Mouse (Mus musculus) R1 (cell line): ENCODE results near the gene Znrf4.
A peak's percentile ranks its signal among the peaks of the same experiment; 100 is the strongest.
"Not testable (repeated sequence)": the region's sequence is repeated elsewhere in the genome, so short reads cannot be mapped to it uniquely, and the experiment has no call there.

Source experiments
- DNase-seq: peaks from one replicate; pipeline ENCODE4 v3.0.0-alpha.2; 2018; ENCODE audit warnings: low read depth, low spot score

The Znrf4 gene

DNA sequence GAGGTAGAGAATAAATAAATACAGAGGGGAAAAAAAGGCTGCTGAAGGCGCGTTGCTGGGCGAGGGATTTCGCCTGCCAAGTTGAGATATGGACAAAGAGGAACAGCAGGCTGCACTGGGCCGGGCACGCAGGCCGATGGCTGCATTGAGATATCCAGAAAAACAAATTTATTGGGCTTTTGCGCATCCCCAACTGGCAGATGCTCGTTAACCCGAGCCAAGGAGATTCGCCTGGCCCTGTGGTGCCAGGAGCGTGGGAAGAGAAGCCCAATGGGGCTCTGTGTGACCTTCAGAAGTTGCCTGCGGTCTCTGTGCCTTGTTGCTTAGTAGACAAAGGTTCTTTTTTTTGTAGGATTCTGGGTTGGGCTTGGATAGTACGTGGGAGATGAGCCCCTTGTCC, 24.0 kb upstream of the Znrf4 start:
- no peak for DNase-seq

DNA sequence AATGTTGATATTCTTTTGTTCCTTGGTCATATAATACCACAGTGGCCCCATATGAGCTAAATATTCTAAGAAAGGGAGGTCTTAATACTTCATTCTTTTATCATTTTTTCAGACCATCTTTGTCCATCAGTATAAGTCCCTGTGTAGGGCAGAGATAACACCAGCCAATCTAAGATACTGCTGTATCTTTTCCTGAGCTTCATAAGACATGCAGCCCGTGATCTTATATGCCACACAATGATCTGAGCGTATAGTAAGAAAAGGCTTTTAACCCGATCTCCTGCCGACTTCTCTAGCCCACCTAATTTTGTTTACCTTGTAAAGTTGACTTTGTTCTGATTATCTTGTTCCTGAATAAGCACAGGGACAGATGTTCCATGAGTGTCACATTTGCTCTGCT, 12.7 kb upstream of the Znrf4 start:
- no peak for DNase-seq

DNA sequence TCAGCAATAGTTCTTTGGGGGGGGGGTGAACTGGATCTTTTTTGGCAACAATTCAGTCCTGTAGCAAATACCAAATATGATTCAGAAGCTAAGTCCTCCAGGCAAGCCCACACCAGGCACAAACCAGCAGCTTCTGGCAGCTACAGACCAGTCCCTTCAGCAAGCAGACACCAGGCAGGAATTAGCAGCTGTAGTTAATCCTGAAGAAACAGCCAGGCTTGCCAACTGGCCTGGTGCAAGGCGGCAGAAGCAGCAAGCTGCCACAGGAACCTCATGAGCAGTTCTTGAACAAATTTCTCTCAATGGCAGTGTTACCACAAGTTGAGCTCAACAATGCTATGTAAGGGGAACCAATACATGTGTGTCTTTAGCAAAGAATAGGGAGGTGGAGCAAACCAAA, 10.5 kb upstream of the Znrf4 start:
- DNase-seq, result no peak

DNA sequence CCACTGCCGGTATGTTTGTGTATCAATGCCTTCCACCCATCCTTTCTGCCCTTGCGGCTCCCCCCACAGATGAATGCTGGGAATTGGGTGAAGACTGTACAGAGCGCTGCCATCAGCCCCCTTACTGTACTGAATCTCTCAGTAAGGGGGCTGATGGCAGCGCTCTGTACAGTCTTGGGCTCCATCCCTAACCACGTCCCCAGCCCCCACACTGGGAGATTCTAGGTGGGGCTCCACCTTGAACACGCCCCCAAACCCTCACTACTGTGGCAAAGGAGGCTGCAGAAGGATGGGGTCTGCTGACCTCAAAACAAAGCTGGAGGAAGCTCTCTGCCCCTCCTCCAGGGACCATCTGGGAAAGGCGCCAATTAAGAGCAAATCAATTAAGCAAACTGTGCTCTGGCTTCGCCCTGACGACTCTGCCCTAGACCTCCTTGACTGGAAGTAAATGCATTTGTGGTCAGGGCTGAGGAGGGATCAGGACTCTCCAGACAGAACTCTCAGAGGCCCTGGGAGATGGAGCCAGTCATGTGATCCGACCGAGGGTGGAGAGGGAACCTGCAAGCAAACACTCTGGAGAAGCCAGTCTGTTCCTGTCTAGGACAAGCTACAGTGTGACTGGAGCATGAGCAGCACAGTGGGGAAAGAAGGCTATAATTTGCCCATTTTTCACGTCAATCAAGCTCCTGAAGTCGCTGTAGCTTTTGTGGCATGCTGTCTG, 3.6 kb upstream of the Znrf4 start:
- DNase-seq, result no peak

DNA sequence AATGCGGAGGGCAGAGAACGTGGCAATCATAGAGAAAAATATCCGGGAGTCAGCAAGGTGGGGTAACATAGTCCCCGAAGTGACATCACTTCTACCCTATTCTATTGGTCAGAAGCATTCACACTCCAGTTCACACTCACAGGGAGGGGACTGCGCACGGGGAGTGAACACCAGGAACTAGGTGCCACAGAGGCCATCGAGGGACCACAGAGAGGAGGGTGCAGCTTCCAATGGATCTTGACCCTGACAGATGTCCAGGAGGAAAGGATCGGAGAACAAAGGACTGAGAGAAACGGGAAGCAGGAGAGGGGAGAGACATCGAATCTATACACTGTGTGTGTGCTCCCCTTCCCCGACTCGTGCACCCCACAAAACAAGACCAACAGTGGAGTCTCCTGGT, 2.7 kb upstream of the Znrf4 start:
- no peak for DNase-seq

DNA sequence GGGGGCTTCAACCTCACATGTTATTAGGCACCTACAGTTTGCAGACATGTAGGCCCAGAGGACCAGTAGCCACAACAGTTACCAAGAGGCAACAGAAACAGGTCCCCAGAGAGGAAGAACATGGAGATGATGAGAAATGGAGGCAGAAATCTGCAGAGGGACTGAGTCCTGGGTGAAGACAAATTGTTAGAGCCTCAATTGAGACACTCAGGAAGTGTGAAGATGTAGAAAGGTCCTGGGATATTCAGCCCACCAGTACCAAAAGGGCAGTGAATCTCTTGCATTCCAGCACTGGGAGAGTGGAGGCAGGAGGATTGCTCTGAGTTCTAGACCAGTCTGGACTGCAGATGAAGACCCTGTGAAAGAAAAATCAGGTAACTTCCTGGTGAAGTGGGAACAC, 2.1 kb upstream of the Znrf4 start:
- no peak for DNase-seq

DNA sequence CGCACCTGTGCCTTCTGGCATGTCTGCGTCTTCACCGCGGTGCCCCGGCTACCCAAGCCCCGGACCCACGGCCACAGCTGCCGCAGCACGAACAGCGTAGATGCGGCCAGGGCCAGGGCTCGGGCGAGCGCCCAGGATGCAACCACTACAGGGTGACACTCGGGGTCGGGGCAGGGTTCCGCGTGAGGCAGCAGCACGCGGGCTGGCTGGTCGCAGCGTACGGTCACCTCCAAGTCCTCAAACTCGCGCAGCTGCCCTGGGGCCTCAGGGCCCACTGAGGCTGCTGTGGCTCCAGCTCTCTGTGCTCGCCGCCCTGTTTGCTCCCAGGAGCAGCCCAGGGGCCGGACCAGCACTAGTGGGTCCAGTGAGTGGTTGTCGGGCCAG, 532 bp downstream of the Znrf4 start:
- no peak for DNase-seq

DNA sequence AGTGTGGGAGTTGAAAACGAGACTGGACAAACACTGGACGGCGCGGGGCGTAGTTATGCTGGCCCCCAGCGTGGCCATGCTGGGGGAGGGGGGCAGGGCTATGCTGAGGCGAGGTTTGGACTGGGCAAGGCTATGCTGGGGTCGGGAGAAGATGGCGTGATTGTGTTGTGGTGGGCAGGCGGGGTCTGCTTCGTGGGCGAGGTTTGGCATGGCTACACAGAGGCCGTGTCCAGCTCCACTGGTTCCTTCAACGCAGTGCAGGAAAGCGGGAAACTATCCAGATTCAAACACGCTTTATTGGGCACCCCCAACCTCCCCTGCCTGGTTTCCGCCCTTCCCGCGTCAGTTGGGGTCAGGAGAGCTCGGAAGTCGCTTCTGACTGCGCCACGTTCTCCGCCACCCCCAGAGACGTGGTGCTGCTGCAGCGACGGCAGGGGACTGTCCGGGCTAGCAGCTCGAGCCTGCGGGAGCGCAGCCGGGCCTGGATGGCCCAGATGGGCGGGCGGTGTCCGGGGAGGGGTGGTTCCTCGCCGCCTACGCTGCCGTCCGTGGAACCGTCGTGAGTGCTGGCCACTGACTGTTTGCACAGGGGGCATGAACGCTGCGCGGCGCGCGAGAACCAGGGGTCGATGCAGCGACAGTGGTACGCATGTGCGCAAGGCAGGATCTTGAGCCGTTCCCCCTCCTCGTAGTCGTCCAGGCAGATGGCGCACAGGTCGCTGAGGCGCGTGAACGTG, 1.1 kb downstream of the Znrf4 start:
- DNase-seq, result peak; percentile 62

DNA sequence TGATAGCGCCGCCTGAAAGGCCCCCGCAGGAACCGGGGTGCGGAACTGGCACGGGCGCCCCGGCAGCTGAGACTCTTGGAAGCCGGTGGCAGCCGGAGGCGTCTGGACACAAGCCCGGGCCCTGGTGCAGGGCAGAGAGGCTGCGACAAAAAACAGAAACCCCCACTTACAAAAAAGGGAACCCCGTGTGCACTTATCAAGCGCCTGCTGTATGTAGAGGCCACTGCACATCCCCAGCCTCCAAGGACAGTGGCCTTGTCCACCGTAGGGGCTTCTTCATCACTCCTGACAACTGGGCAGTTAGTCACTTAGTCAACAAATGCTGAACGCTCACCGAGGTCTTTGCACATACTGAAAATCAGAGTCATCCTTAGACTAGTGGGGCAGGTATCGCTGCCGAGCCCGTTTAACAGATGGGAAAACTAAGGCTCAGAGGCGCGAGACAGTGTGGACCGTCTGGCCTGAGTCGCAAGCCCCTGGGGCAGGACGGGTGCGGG, 1.7 kb downstream of the Znrf4 start:
- DNase-seq, result peak; percentile 27

DNA sequence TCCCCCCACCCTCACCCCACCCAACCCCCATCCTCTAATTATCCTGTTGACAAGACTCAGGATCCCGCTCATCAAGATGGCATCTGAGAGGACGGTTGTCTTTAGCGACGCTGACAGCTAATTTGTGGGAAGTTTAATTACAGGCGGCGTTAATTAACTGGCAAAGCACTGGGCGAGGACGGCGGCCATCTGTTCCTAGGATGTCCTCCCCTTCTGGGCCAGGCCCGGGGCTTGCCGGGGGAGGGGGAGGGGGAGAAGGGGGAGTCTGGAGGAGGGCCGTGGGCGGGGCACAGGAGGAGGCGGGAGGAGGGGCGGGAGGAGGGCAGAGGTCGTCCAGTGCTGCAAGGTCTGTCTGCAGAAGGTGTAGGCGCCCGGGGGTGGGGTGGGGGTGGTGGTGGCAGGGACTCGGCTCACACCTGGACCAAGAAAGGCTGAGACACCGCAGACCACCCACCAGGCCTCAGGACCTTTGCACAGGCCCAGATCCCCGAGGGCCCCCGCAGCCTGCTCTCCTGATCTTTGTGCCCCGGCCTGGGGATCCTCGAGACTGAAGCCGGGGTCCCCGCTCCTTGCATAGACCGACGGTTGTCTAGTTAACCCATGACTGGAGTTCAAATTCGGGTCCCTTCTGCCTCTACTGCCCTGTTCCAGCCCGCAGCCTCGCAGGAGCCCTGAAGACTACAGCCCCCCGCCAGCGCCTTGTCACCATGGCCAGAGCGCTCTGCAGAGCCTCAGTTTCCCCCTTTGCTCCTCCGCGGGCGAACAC, 2.3 kb downstream of the Znrf4 start:
- DNase-seq, result peak; percentile 65

DNA sequence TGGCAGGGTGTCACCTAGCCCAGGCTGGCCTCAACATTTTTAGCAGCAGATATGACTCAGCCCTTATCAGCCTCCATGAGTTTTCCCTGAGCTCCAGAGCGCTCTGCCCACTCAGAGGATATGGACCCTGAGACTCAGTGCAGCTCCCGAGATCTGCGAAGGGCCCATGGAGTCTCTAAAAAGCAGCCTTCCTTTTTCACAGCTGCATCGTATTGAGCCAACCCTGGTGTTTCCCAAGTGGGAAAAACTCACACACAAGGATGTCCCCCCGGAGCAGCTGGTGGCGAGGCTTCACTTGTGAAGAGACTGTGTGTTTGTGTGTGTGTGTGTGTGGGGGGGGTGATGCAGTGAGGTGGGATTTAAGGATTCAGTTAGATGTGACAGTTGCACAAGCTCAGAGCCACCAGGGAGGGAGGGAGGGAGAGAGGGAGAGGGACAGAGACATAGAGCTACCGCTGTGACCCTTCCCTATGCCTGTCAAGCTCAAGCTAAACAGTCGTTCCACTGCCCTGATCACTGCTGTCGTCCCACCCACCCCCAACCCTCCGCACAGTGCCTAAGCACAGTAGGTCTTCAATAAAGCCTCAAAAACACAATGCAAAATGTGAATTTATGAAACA, 3.1 kb downstream of the Znrf4 start:
- DNase-seq, result no peak

DNA sequence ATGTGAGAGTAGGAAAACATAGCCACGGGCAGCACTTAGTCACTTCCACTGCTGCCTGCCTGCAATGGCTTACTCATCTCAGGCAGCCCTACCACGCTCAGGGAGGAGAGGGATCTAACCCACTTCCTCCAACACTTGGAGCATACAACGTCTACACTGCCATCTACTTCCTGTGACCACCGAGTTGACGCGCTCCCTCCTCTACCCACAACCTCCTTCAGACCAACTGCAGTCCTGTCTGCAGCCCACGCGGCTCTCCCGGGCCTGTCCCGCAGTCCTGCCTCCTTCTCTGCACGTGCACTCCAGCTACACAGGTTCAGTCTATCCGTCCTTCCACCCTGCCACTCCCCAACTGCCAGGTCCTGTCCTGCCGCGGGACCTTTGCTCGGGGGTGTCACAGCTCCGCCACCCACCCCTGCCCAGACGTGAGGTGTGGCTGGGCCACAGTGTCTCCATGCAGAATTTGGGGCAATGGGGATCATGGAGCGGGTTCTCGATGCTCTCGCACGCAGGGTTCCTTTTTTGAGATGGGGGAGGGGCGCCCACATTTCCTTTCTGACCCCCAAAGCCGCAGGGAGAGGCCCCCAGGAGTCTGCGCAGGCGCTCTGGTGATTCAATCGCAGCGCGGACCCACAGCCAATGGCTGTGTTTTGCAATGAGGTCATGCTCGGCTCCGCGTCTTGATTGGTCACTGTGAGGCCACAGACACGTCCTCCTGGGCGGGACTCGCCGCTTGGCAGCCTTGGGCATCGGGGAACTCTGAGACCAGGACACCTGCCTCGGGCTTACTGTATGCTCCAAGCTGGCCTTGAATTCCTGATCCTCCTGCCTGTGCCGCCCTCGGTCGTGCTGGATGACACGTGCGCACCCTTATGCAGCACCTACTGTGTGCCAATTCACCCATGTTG, 4.8 kb downstream of the Znrf4 start:
- peak; percentile 96 for DNase-seq

DNA sequence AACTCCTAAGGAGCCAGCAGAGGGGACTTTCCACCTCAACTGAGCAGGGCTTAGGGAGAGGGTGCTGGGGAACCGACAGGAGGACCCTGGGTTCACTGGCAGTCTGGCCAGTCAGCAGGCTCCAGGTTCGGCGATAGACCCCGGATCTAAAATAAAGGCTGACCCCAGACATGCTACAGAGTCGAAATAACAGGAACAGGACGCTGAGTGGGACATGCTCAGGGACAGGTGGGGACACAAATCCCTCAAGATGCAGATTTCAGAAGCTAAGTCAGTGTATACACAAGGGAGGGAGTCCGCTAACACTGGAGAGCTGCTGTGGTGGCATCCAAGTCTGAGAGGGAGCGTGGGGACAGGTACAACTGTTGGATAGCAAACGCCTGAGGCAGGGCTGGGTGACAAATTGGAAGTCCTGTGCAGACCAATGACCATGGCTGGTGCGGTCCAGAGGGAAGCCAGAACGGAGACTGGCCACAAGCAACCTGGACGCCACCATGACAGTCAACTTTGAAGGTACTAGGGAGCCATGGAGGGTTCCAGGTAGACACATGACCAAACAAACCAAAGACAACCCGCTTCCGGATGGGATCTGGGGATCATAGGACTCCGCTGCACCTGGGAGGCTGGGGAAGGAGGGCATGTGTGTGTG, 5.7 kb downstream of the Znrf4 start:
- DNase-seq, result no peak

DNA sequence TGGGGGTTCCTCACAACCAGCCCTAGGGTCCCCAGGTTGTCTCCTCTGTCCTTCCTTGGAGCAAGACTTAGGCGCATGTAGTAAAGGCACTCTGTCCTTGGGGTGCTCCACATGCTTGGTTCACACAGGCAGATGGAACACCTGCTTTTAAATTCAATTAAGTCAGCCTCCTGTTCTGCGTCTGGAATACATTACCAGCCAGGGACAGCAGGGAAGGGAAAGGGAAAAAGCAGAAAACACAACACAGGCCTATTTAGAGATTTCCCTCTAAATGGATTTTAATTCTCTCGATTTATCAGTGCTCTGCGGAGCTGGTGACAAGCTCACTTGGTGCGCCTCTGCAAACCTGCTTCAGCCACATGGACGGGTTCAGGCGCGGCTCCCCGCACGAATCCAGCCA, 6.8 kb downstream of the Znrf4 start:
- DNase-seq, result no peak

DNA sequence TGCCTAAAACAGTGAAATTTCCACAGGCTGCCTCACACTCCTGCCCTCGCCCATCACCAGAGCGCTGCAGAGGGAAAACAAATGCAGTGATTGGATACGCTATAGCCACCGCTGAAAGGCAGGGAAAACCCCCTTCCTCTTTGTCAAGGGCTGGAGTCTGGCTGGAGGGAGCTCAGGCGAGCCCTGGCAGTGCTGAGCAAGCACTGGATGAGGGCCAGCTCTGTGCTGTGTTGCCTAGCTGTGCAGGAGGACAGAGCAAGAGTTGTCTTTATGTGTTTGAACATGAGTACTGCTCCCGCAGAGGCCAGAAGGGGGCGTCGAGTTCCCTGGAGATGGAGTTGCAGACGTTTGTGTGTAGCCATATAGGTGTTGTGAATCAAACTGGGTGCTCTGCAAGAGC, 9.7 kb downstream of the Znrf4 start:
- peak; percentile 66 for DNase-seq

DNA sequence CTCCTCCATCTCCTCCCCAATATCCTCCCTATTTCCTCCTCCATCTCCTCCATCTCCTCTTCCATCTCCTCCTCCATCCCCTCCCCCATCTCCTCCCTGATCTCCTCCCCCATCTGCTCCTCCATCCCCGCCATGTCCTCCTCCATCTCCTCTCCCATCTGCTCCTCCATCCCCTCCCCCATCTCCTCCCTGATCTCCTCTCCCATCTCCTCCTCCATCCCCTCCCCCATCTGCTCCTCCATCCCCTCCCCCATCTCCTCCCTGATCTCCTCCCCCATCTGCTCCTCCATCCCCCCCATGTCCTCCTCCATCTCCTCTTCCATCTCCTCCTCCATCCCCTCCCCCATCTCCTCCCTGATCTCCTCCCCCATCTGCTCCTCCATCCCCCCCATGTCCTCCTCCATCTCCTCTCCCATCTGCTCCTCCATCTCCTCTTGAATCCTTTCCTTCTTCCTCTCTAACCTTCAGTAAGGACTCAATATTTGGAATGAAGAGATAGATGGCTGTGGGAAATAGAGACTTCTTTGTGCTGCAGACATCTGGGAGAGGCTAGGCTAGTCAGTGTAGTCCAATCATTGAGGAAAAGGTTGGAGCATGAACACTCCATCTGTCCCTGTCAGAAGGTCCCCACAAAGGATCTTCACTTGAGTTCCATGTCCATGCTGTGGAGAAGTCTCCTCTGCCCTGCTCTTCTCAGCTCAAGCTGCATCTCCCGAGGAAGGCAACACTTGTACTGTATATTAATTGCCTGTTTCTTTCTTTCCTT, 10.4 kb downstream of the Znrf4 start:
- not testable (repeated sequence) for DNase-seq

DNA sequence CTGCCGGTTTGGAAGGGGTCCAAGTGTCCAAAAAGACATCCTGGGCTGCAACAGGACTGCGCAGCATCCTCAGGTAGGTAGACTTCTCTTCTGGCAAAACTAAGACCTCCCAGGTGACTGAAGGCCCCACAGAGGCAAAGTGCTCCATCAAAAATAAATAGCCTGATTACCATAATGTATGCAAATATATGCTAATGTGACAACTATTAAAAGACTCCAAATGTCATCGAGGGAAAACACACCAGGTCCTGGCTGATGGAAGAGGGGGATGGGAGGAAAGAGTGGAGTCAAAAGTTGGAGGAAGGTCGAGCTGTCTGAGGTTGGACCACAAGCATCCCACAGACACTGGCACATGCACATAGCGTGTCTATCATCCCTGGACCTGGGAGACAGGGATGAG, 13.0 kb downstream of the Znrf4 start:
- DNase-seq, result no peak

DNA sequence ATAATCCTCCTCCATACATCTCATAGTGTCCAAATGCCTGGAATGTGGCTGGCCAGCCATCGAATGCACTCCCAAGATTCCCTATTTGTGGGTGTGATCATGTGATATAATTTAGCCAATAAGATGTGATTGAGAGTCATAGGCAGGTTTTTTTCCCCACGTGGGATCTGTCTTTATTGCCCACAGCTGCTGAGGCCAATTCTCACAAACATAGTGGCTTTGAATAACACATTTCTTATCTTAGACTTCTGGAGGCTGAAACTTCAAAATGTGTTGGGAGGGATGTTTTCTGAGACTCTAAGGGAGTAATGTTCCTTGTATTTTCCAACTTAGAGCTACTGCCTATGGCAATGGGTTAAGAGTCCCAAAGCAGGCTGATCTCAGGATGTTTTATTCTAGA, 17.8 kb downstream of the Znrf4 start:
- no peak for DNase-seq

DNA sequence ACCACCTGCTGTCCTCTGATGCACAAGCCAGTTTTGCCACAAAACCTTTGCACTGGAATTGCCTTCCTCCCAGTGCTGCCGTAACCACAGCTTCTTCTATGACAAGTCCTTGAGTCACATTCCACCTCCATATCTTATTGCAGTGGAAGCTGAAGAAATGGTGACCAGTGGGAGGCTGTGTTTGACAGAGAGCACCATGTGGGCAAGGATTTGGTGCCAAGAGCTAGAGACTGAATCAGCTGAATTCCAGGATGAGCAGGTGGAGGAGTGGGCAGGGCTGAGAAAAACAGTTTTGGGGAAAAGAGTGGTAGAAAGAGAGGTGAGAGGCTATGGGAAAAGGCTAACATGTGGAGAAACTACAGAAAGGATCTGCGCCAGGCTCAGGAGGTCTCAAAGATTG, 18.4 kb downstream of the Znrf4 start:
- DNase-seq, result no peak
